Mouse (Mus musculus) neural tube, embryonic 10.5 days (tissue): Measurements from ENCODE around the gene Ggct.

Experiments
- DNase-seq: peaks from one replicate; pipeline ENCODE4 v3.0.0-alpha.2; 2017; ENCODE audit warnings: low spot score; ENCODE audit errors: extremely low spot score

Gene Ggct

GRCm38 (mm10) chr6:54992734-54993260 is at the start of gene Ggct:
Gene Ggct, minus strand, starts transcription at chr6:54992950.
- peak; percentile 92 for DNase-seq

- DNase-seq: no peak
These were observed 47.3 kb upstream of the Ggct start for GRCm38 (mm10) chr6:55040031-55040430.

- DNase-seq: no peak
These were observed 46.7 kb upstream of the Ggct start for GRCm38 (mm10) chr6:55039446-55039783.

- peak; percentile 35 for DNase-seq
These were observed 46.1 kb upstream of the Ggct start for GRCm38 (mm10) chr6:55038671-55039445.

- peak; percentile 84 for DNase-seq
These were observed 45.3 kb upstream of the Ggct start, which contains the start of gene Gars for GRCm38 (mm10) chr6:55037799-55038670. Gene Gars, plus strand, starts transcription at chr6:55038007.

- DNase-seq: no peak
These were observed 44.0 kb upstream of the Ggct start for GRCm38 (mm10) chr6:55036731-55037130.

GRCm38 (mm10) chr6:55027642-55028041 is 34.9 kb upstream of the Ggct start:
- DNase-seq: no peak

- no peak for DNase-seq
These were observed 29.1 kb upstream of the Ggct start for GRCm38 (mm10) chr6:55021806-55022205.

GRCm38 (mm10) chr6:55018417-55018816 is 25.7 kb upstream of the Ggct start:
- DNase-seq: no peak

GRCm38 (mm10) chr6:55016710-55017583 is 24.2 kb upstream of the Ggct start:
- peak; percentile 71 for DNase-seq

- DNase-seq: peak; percentile 15
These were observed 23.5 kb upstream of the Ggct start for GRCm38 (mm10) chr6:55016236-55016635.

GRCm38 (mm10) chr6:55014184-55014583 is 21.4 kb upstream of the Ggct start:
- no peak for DNase-seq

- no peak for DNase-seq
These were observed 19.8 kb upstream of the Ggct start for GRCm38 (mm10) chr6:55012516-55012915.

- no peak for DNase-seq
These were observed 17.8 kb upstream of the Ggct start for GRCm38 (mm10) chr6:55010330-55011091.

- DNase-seq: peak; percentile 44
These were observed 16.9 kb upstream of the Ggct start for GRCm38 (mm10) chr6:55009391-55010230.

- no peak for DNase-seq
These were observed 15.7 kb upstream of the Ggct start for GRCm38 (mm10) chr6:55008401-55008800.

GRCm38 (mm10) chr6:55003559-55003958 is 10.8 kb upstream of the Ggct start:
- DNase-seq: no peak

GRCm38 (mm10) chr6:55002438-55002837 is 9.7 kb upstream of the Ggct start:
- no peak for DNase-seq

- no peak for DNase-seq
These were observed 8.6 kb upstream of the Ggct start for GRCm38 (mm10) chr6:55001320-55001719.

- DNase-seq: no peak
These were observed 5.0 kb upstream of the Ggct start for GRCm38 (mm10) chr6:54997726-54998125.
